Mouse (Mus musculus): ENCODE data around the gene Pcsk2. TPM values are rescaled to one million over a fixed set of nuclear protein-coding genes. Genes with fewer than 3 reads are reported as not detected.

Gene Pcsk2
- total RNA-seq, 2 experiments from 2014 or later = 153 to 154 TPM

- no peak for DNase-seq (ENCODE audit: low spot score in 2 of 2)
These were observed 97.3 kb downstream of the Pcsk2 start for GRCm38 (mm10) chr2:143643305-143643704.

- DNase-seq (ENCODE audit: low spot score in 2 of 2) = no peak
These were observed 98.4 kb downstream of the Pcsk2 start for GRCm38 (mm10) chr2:143644374-143644773.

GRCm38 (mm10) chr2:143646001-143646400 lies 100.0 kb downstream of the Pcsk2 start:
- DNase-seq (ENCODE audit: low spot score in 2 of 2) = no peak

GRCm38 (mm10) chr2:143654621-143655020 lies 108.7 kb downstream of the Pcsk2 start:
- peak in 1 of 2 experiments; percentile 24 for DNase-seq (ENCODE audit: low spot score in 2 of 2)

- DNase-seq (ENCODE audit: low spot score in 2 of 2) = no peak
These were observed 111.0 kb downstream of the Pcsk2 start for GRCm38 (mm10) chr2:143656968-143657367.

GRCm38 (mm10) chr2:143666785-143667184 lies 120.8 kb downstream of the Pcsk2 start:
- DNase-seq (ENCODE audit: low spot score in 2 of 2) = no peak

GRCm38 (mm10) chr2:143677869-143678268 lies 131.9 kb downstream of the Pcsk2 start:
- no peak for DNase-seq (ENCODE audit: low spot score in 2 of 2)

GRCm38 (mm10) chr2:143679513-143679912 lies 133.6 kb downstream of the Pcsk2 start:
- DNase-seq (ENCODE audit: low spot score in 2 of 2) = no peak

GRCm38 (mm10) chr2:143681873-143682555 lies 136.1 kb downstream of the Pcsk2 start:
- DNase-seq (ENCODE audit: low spot score in 2 of 2) = no peak

GRCm38 (mm10) chr2:143683513-143683912 lies 137.6 kb downstream of the Pcsk2 start:
- no peak for DNase-seq (ENCODE audit: low spot score in 2 of 2)

GRCm38 (mm10) chr2:143691244-143691643 lies 145.3 kb downstream of the Pcsk2 start:
- DNase-seq (ENCODE audit: low spot score in 2 of 2) = no peak

- peak; percentile 12 to 28 for DNase-seq (ENCODE audit: low spot score in 2 of 2)
These were observed 150.1 kb downstream of the Pcsk2 start for GRCm38 (mm10) chr2:143696026-143696557.

GRCm38 (mm10) chr2:143696704-143697103 lies 150.7 kb downstream of the Pcsk2 start:
- no peak for DNase-seq (ENCODE audit: low spot score in 2 of 2)

- DNase-seq (ENCODE audit: low spot score in 2 of 2) = peak; percentile 29
These were observed 155.2 kb downstream of the Pcsk2 start for GRCm38 (mm10) chr2:143701141-143701540.

GRCm38 (mm10) chr2:143702931-143703344 lies 157.0 kb downstream of the Pcsk2 start:
- DNase-seq (ENCODE audit: low spot score in 2 of 2) = no peak

GRCm38 (mm10) chr2:143708205-143708604 lies 162.2 kb downstream of the Pcsk2 start:
- no peak for DNase-seq (ENCODE audit: low spot score in 2 of 2)

GRCm38 (mm10) chr2:143709249-143709648 lies 163.3 kb downstream of the Pcsk2 start:
- DNase-seq (ENCODE audit: low spot score in 2 of 2) = no peak

- DNase-seq (ENCODE audit: low spot score in 2 of 2) = no peak
These were observed 164.0 kb downstream of the Pcsk2 start for GRCm38 (mm10) chr2:143709979-143710378.

GRCm38 (mm10) chr2:143711886-143712285 lies 165.9 kb downstream of the Pcsk2 start:
- no peak for DNase-seq (ENCODE audit: low spot score in 2 of 2)

- DNase-seq (ENCODE audit: low spot score in 2 of 2) = no peak
These were observed 166.9 kb downstream of the Pcsk2 start for GRCm38 (mm10) chr2:143712901-143713300.

GRCm38 (mm10) chr2:143713902-143714301 lies 167.9 kb downstream of the Pcsk2 start:
- no peak for DNase-seq (ENCODE audit: low spot score in 2 of 2)

- DNase-seq (ENCODE audit: low spot score in 2 of 2) = no peak
These were observed 169.2 kb downstream of the Pcsk2 start for GRCm38 (mm10) chr2:143715110-143715509.

GRCm38 (mm10) chr2:143723231-143723630 lies 177.3 kb downstream of the Pcsk2 start:
- no peak for DNase-seq (ENCODE audit: low spot score in 2 of 2)
